Mouse (Mus musculus) embryonic facial prominence, embryonic 13.5 days (tissue): ENCODE data around the gene Plekhg2. TPM values are rescaled to one million over a fixed set of nuclear protein-coding genes. Genes with fewer than 3 reads are reported as not detected.
A peak's percentile ranks its signal among the peaks of the same experiment; 100 is the strongest.

Experiments
- ATAC-seq: fragments of 200-750 bp; cut with Nextera tagmentation; 2 replicates; pipeline ENCODE4 v1.8.0; 2017; ENCODE audit warnings: low read depth; ENCODE audit not compliant: insufficient number of reproducible peaks, insufficient read depth, low FRiP score, low TSS enrichment
- H3K27ac ChIP-seq: fragments of 300-500 bp; sonication (generic); 2 replicates; pipeline ENCODE4 v1.5.1; 2015; ENCODE audit warnings: moderate library complexity, mild to moderate bottlenecking, inconsistent platforms
- H3K27me3 ChIP-seq: fragments of 300-500 bp; sonication (generic); 2 replicates; pipeline ENCODE4 v1.6.1; 2015; ENCODE audit warnings: mild to moderate bottlenecking, inconsistent platforms
- H3K36me3 ChIP-seq: fragments of 300-500 bp; sonication (generic); 2 replicates; pipeline ENCODE4 v1.6.1; 2015; ENCODE audit warnings: mild to moderate bottlenecking, inconsistent platforms
- H3K4me1 ChIP-seq: fragments of 300-500 bp; sonication (generic); 2 replicates; pipeline ENCODE4 v1.6.1; 2015; ENCODE audit warnings: inconsistent platforms
- H3K4me2 ChIP-seq: fragments of 300-500 bp; sonication (generic); 2 replicates; pipeline ENCODE4 v1.6.1; 2015; ENCODE audit warnings: moderate library complexity, mild to moderate bottlenecking, inconsistent platforms
- H3K4me3 ChIP-seq: fragments of 300-500 bp; sonication (generic); 2 replicates; pipeline ENCODE4 v1.5.1; 2015; ENCODE audit warnings: mild to moderate bottlenecking, inconsistent platforms
- H3K9ac ChIP-seq: fragments of 300-500 bp; sonication (generic); 2 replicates; pipeline ENCODE4 v1.6.1; 2015; ENCODE audit warnings: mild to moderate bottlenecking, inconsistent platforms
- H3K9me3 ChIP-seq: fragments of 300-500 bp; sonication (generic); 2 replicates; pipeline ENCODE4 v1.6.1; 2016; ENCODE audit warnings: inconsistent platforms
- WGBS: fragments of 180-500 bp; shearing (Covaris S2); methylation state at CpG from one replicate; pipeline ENCODE4 v1.1.7; 2015; ENCODE audit warnings: mixed read lengths; 5-methylcytosine and 5-hydroxymethylcytosine counted together
- polyA plus RNA-seq: library from polyadenylated mRNA; unstranded; fragments of >200 nt; fragmentation: Nextera tagmentation; extraction: Ambion mirVana; gene quantifications from 2 replicates; pipeline ENCODE4 v1.2.1, GENCODE M21; 2015

The Plekhg2 gene
- polyA plus RNA-seq: 102 and 109 TPM in 2 replicates

GRCm38 (mm10) chr7:28372251-28373108 is at the start of gene Plekhg2:
TSS of gene Plekhg2 (minus strand) at chr7:28372599.
- peak within 1 kb of the TSS; percentile 96 for H3K4me2 ChIP-seq
- peaks cover 34% of the 10 kb centered on the region for H3K36me3 ChIP-seq
- WGBS: under 1% methylated on average over 64 of the region's 66 CpGs
- ATAC-seq: peak; percentile 88
- H3K4me3 ChIP-seq: peak within 1 kb of the TSS; percentile 78
- H3K27ac ChIP-seq: peak within 1 kb of the TSS; percentile 97
- H3K9me3 ChIP-seq: no peaks in the 10 kb centered on the region
- peak within 1 kb of the TSS; percentile 90 for H3K9ac ChIP-seq
- peaks cover 45% of the 10 kb centered on the region for H3K4me1 ChIP-seq
- H3K27me3 ChIP-seq: no peaks in the 10 kb centered on the region

- Histone ChIP-seq H3K9ac (no peak overlapping the region), H3K4me2 (no peak overlapping the region), H3K4me1 (peaks cover 8% of the 10 kb centered on the region), H3K27me3 (no peaks in the 10 kb centered on the region), H3K36me3 (peaks cover 95% of the 10 kb centered on the region), H3K9me3 (no peaks in the 10 kb centered on the region), H3K4me3 (no peak overlapping the region), H3K27ac (no peak overlapping the region)
- no peak for ATAC-seq
- 97% methylated on average over 2 of the region's 2 CpGs for WGBS
These were observed 47.0 kb upstream of the Plekhg2 start for GRCm38 (mm10) chr7:28419416-28419815.

- H3K4me3 ChIP-seq: no peak overlapping the region
- 60% methylated on average over 8 of the region's 8 CpGs for WGBS
- ATAC-seq: no peak
- peaks cover 96% of the 10 kb centered on the region for H3K36me3 ChIP-seq
- no peaks in the 10 kb centered on the region for H3K27me3 ChIP-seq
- H3K9ac ChIP-seq: no peak overlapping the region
- H3K4me1 ChIP-seq: peaks cover 8% of the 10 kb centered on the region
- H3K27ac ChIP-seq: no peak overlapping the region
- no peak overlapping the region for H3K4me2 ChIP-seq
- no peaks in the 10 kb centered on the region for H3K9me3 ChIP-seq
These were observed 45.8 kb upstream of the Plekhg2 start for GRCm38 (mm10) chr7:28418096-28418670.

GRCm38 (mm10) chr7:28417368-28417767 is 45.0 kb upstream of the Plekhg2 start:
- Histone ChIP-seq H3K4me1 (peaks cover 8% of the 10 kb centered on the region), H3K4me3 (no peak overlapping the region), H3K27me3 (no peaks in the 10 kb centered on the region), H3K9ac (no peak overlapping the region), H3K4me2 (no peak overlapping the region), H3K27ac (no peak overlapping the region), H3K36me3 (peaks cover 96% of the 10 kb centered on the region), H3K9me3 (no peaks in the 10 kb centered on the region)
- ATAC-seq: no peak

- no peak for ATAC-seq
- Histone ChIP-seq H3K9ac (no peak overlapping the region), H3K36me3 (peaks cover 92% of the 10 kb centered on the region), H3K27ac (no peak overlapping the region), H3K4me3 (no peak overlapping the region), H3K9me3 (no peaks in the 10 kb centered on the region), H3K27me3 (no peaks in the 10 kb centered on the region), H3K4me2 (no peak overlapping the region), H3K4me1 (no peaks in the 10 kb centered on the region)
- 87% methylated on average over 4 of the region's 4 CpGs for WGBS
These were observed 40.4 kb upstream of the Plekhg2 start for GRCm38 (mm10) chr7:28412826-28413225.

GRCm38 (mm10) chr7:28410841-28411475 is 38.6 kb upstream of the Plekhg2 start:
- 92% methylated on average over 3 of the region's 3 CpGs for WGBS
- ATAC-seq: no peak
- no peak overlapping the region for H3K4me2 ChIP-seq
- no peaks in the 10 kb centered on the region for H3K4me1 ChIP-seq
- H3K4me3 ChIP-seq: no peak overlapping the region
- no peaks in the 10 kb centered on the region for H3K9me3 ChIP-seq
- H3K27me3 ChIP-seq: no peaks in the 10 kb centered on the region
- no peak overlapping the region for H3K9ac ChIP-seq
- no peak overlapping the region for H3K27ac ChIP-seq
- H3K36me3 ChIP-seq: peaks cover 93% of the 10 kb centered on the region

- no peak overlapping the region for H3K4me2 ChIP-seq
- no peaks in the 10 kb centered on the region for H3K9me3 ChIP-seq
- no peak overlapping the region for H3K4me3 ChIP-seq
- no peaks in the 10 kb centered on the region for H3K27me3 ChIP-seq
- 83% methylated on average over 3 of the region's 3 CpGs for WGBS
- no peak overlapping the region for H3K27ac ChIP-seq
- H3K36me3 ChIP-seq: peaks cover 94% of the 10 kb centered on the region
- no peak for ATAC-seq
- no peak overlapping the region for H3K9ac ChIP-seq
- H3K4me1 ChIP-seq: no peaks in the 10 kb centered on the region
These were observed 29.5 kb upstream of the Plekhg2 start for GRCm38 (mm10) chr7:28401942-28402341.

GRCm38 (mm10) chr7:28401030-28401429 is 28.6 kb upstream of the Plekhg2 start:
- H3K36me3 ChIP-seq: peaks cover 93% of the 10 kb centered on the region
- 94% methylated on average over 1 of the region's 1 CpGs for WGBS
- H3K9ac ChIP-seq: 0 out of 2 replicates have a peak overlapping the region, but pooled peaks have one; percentile 21

GRCm38 (mm10) chr7:28398696-28399340 is 26.4 kb upstream of the Plekhg2 start:
- H3K4me2 ChIP-seq: no peak overlapping the region
- no peaks in the 10 kb centered on the region for H3K27me3 ChIP-seq
- H3K9ac ChIP-seq: no peak overlapping the region
- H3K4me3 ChIP-seq: no peak overlapping the region
- no peaks in the 10 kb centered on the region for H3K9me3 ChIP-seq
- H3K36me3 ChIP-seq: peaks cover 81% of the 10 kb centered on the region
- H3K4me1 ChIP-seq: peaks cover 2% of the 10 kb centered on the region
- WGBS: 88% methylated on average over 10 of the region's 10 CpGs
- no peak for ATAC-seq
- no peak overlapping the region for H3K27ac ChIP-seq

More at GRCm38 (mm10) chr7:28401030-28401429, 28.6 kb upstream of the Plekhg2 start:
- no peaks in the 10 kb centered on the region for H3K27me3 ChIP-seq
- no peak overlapping the region for H3K4me2 ChIP-seq
- H3K4me1 ChIP-seq: no peaks in the 10 kb centered on the region
- no peak overlapping the region for H3K4me3 ChIP-seq
- no peaks in the 10 kb centered on the region for H3K9me3 ChIP-seq
- H3K27ac ChIP-seq: no peak overlapping the region
- no peak for ATAC-seq

GRCm38 (mm10) chr7:28398000-28398399 is 25.6 kb upstream of the Plekhg2 start:
- ATAC-seq: no peak
- no peak overlapping the region for H3K4me2 ChIP-seq
- no peak overlapping the region for H3K9ac ChIP-seq
- peaks cover 9% of the 10 kb centered on the region for H3K4me1 ChIP-seq
- no peak overlapping the region for H3K4me3 ChIP-seq
- H3K9me3 ChIP-seq: no peaks in the 10 kb centered on the region
- 69% methylated on average over 3 of the region's 3 CpGs for WGBS
- H3K36me3 ChIP-seq: peaks cover 72% of the 10 kb centered on the region
- H3K27ac ChIP-seq: no peak overlapping the region
- no peaks in the 10 kb centered on the region for H3K27me3 ChIP-seq

- ATAC-seq: no peak
- 94% methylated on average over 4 of the region's 4 CpGs for WGBS
These were observed 23.0 kb upstream of the Plekhg2 start for GRCm38 (mm10) chr7:28395425-28395824.

More at GRCm38 (mm10) chr7:28395425-28395824, 23.0 kb upstream of the Plekhg2 start:
- Histone ChIP-seq H3K27me3 (no peaks in the 10 kb centered on the region), H3K9me3 (no peaks in the 10 kb centered on the region), H3K4me1 (peaks cover 17% of the 10 kb centered on the region), H3K36me3 (peaks cover 52% of the 10 kb centered on the region), H3K9ac (no peak overlapping the region), H3K27ac (no peak overlapping the region), H3K4me2 (no peak overlapping the region), H3K4me3 (no peak overlapping the region)
